Mouse (Mus musculus): ENCODE measurements at regions not wholly inside any gene's neighbourhood (a gene's known extent, or its start where the extent isn't known, plus 50 kb on each side); places are given as distances from the start of the nearest gene placed in this dataset.

GRCm38 (mm10) chr2:166234579-166235212, 79.2 kb upstream of the Sulf2 start:
- no peak for DNase-seq

- no peak for DNase-seq
Observed at GRCm38 (mm10) chr2:166233246-166233645, 77.8 kb upstream of the Sulf2 start.

GRCm38 (mm10) chr2:166232376-166232775, 76.9 kb upstream of the Sulf2 start:
- DNase-seq, result no peak

GRCm38 (mm10) chr2:166230617-166231016, 75.2 kb upstream of the Sulf2 start:
- no peak for DNase-seq

- no peak for DNase-seq
Observed at GRCm38 (mm10) chr2:166228356-166228755, 72.9 kb upstream of the Sulf2 start.

GRCm38 (mm10) chr2:166227496-166227895, 72.0 kb upstream of the Sulf2 start:
- DNase-seq, result no peak

GRCm38 (mm10) chr2:166226929-166227328, 71.5 kb upstream of the Sulf2 start:
- DNase-seq, result no peak

GRCm38 (mm10) chr2:166226331-166226730, 70.9 kb upstream of the Sulf2 start:
- no peak for DNase-seq

- DNase-seq, result no peak
Observed at GRCm38 (mm10) chr2:166225354-166225753, 69.9 kb upstream of the Sulf2 start.

GRCm38 (mm10) chr2:166218783-166219182, 63.3 kb upstream of the Sulf2 start:
- DNase-seq, result no peak

GRCm38 (mm10) chr2:166216512-166216865, 61.0 kb upstream of the Sulf2 start:
- no peak for DNase-seq

GRCm38 (mm10) chr2:166215610-166216511, 60.4 kb upstream of the Sulf2 start:
- DNase-seq, result no peak

GRCm38 (mm10) chr2:166215191-166215590, 59.7 kb upstream of the Sulf2 start:
- no peak for DNase-seq

GRCm38 (mm10) chr2:166207145-166207508, 51.7 kb upstream of the Sulf2 start:
- DNase-seq, result no peak

GRCm38 (mm10) chr2:166206396-166207144, 51.1 kb upstream of the Sulf2 start:
- no peak for DNase-seq
